In the genomic region with DNA sequence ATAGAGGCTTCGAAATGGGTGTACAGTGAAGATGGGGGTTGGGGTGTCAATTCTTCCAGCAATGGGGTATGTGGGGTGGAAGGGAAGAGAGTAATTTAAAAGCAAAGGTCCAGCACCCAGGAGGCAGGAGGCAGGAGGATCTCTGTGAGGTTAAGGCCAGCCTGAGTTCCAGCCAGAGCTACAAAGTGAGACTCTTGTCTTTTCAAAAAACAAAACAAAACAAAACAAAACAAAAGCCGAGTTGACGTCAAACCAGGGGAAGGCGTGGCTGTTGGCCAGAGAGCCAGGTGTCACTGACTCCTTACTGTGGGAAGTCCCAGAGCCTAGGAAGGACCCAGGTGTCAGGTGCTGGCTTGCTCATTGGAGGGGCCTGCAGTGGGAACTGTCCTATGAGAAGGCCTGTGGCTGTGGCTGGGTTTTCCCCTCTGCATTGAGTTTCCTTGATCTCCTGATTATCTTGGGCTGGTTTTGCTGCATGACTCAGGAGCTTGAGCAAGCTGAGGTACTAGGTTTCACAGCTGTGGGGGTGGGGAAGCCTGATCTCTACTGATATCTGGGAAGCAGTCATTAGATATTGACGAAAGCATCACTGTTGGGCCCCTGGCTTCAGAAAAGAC, we compare ENCODE assay signal across 9 mouse cellular contexts. TPM values are rescaled to one million over a fixed set of nuclear protein-coding genes. Genes with fewer than 3 reads are reported as not detected.
DNase-seq lines count a peak whose midpoint lies in the region; ATAC-seq lines count a peak whose summit lies in the region.
"Had no signal": no experiment of that assay in that cellular context is flagged by ENCODE, and none has a peak within 500 bp of the region (broad histone marks: within the 10 kb centered on the region; RNA-seq: fewer than 3 reads in every experiment).

No protein-coding gene starts in this region.

- no peaks in the 10 kb centered on the region for H3K36me3 ChIP-seq in kidney, embryonic 14.5 days (ENCODE audit: control insufficient read depth, insufficient read depth, low read length)
- no peaks in the 10 kb centered on the region for H3K36me3 ChIP-seq in liver, embryonic 13.5 days
- no peaks in the 10 kb centered on the region for H3K36me3 ChIP-seq in stomach, embryonic 16.5 days (ENCODE audit: control insufficient read depth, insufficient read depth, low read length)
- no peaks in the 10 kb centered on the region for H3K36me3 ChIP-seq in forebrain, embryonic 12.5 days (replicated peaks)
- H3K36me3 ChIP-seq: neural tube, embryonic 13.5 days had no signal

- no peaks in the 10 kb centered on the region for H3K27me3 ChIP-seq in kidney, embryonic 14.5 days (ENCODE audit: control insufficient read depth, insufficient read depth, low read length)
- H3K27me3 ChIP-seq in liver, embryonic 13.5 days = 0 out of 2 replicates have a peak, but pooled peaks cover 3% of the 10 kb centered on the region
- no peaks in the 10 kb centered on the region for H3K27me3 ChIP-seq in stomach, embryonic 16.5 days (ENCODE audit: control insufficient read depth, insufficient read depth, low read length)
- no peaks in the 10 kb centered on the region; the same call in 1 of the 2 replicates for H3K27me3 ChIP-seq in forebrain, embryonic 12.5 days

- H3K4me1 ChIP-seq in kidney, embryonic 14.5 days (ENCODE audit: control insufficient read depth, insufficient read depth, low read length) = peaks cover 26% of the 10 kb centered on the region
- peaks cover 57% of the 10 kb centered on the region for H3K4me1 ChIP-seq in liver, embryonic 13.5 days (replicated peaks)
- peaks cover 34% of the 10 kb centered on the region for H3K4me1 ChIP-seq in stomach, embryonic 16.5 days (ENCODE audit: control insufficient read depth, insufficient read depth, low read length)
- H3K4me1 ChIP-seq in forebrain, embryonic 12.5 days = peaks cover 23% of the 10 kb centered on the region

- DNase-seq in kidney, adult 11 months = peak; percentile 26
- peak; percentile 26 for DNase-seq in adrenal gland, postnatal 25 days
- DNase-seq in liver, embryonic 13.5 days = peak; percentile 27
- DNase-seq in Muller cell, postnatal 12 days (ENCODE audit: inconsistent ontology term) = no peak
- DNase-seq in left cerebral cortex, adult 8-10 months (ENCODE audit: low spot score in 2 of 2) = no peak

- no peak overlapping the region for H3K9ac ChIP-seq in kidney, embryonic 14.5 days (ENCODE audit: low read depth, low read length)
- no peak overlapping the region for H3K9ac ChIP-seq in liver, embryonic 13.5 days
- no peak overlapping the region for H3K9ac ChIP-seq in stomach, embryonic 16.5 days (ENCODE audit: low read length)
- no peak overlapping the region for H3K9ac ChIP-seq in forebrain, embryonic 12.5 days
- H3K9ac ChIP-seq: neural tube, embryonic 13.5 days had no signal

- no peak overlapping the region for H3K4me2 ChIP-seq in kidney, embryonic 14.5 days (replicated peaks; ENCODE audit: low read depth, low read length)
- H3K4me2 ChIP-seq in liver, embryonic 13.5 days = peak overlapping the region; percentile 16; the same call in 1 of the 2 replicates
- no peak overlapping the region for H3K4me2 ChIP-seq in stomach, embryonic 16.5 days (ENCODE audit: low read depth, low read length)
- H3K4me2 ChIP-seq in forebrain, embryonic 12.5 days = no peak overlapping the region
- H3K4me2 ChIP-seq: neural tube, embryonic 13.5 days had no signal

- H3K4me3 ChIP-seq in kidney, embryonic 14.5 days (ENCODE audit: low read length) = no peak overlapping the region
- H3K4me3 ChIP-seq in liver, embryonic 13.5 days (replicated peaks) = no peak overlapping the region
- H3K4me3 ChIP-seq in stomach, embryonic 16.5 days (replicated peaks; ENCODE audit: low read length) = no peak overlapping the region
- no peak overlapping the region for H3K4me3 ChIP-seq in forebrain, embryonic 12.5 days (replicated peaks)
- H3K4me3 ChIP-seq: neural tube, embryonic 13.5 days had no signal

- 65% methylated on average over 5 of the region's 5 CpGs for WGBS in kidney, embryonic 14.5 days
- 14% methylated on average over 5 of the region's 5 CpGs for WGBS in liver, embryonic 13.5 days (ENCODE audit: insufficient replicate concordance)
- 55% methylated on average over 5 of the region's 5 CpGs for WGBS in stomach, embryonic 16.5 days
- 61% methylated on average over 5 of the region's 5 CpGs for WGBS in forebrain, embryonic 12.5 days

- H3K27ac ChIP-seq in kidney, embryonic 14.5 days (ENCODE audit: low read depth, low read length) = no peak overlapping the region; the same call in 1 of the 2 replicates
- H3K27ac ChIP-seq in liver, embryonic 13.5 days = peak overlapping the region; percentile 60
- H3K27ac ChIP-seq in stomach, embryonic 16.5 days (ENCODE audit: low read length) = peak overlapping the region; percentile 95
- H3K27ac ChIP-seq in forebrain, embryonic 12.5 days = no peak overlapping the region

- ATAC-seq in kidney, embryonic 14.5 days (ENCODE audit: low FRiP score, low TSS enrichment) = no peak
- ATAC-seq in liver, embryonic 13.5 days (ENCODE audit: low read depth) = peak; percentile 78
- peak; percentile 82 for ATAC-seq in stomach, embryonic 16.5 days (ENCODE audit: insufficient read depth, low FRiP score)
- no peak for ATAC-seq in forebrain, embryonic 12.5 days (ENCODE audit: low FRiP score)

- no peaks in the 10 kb centered on the region for H3K9me3 ChIP-seq in kidney, embryonic 14.5 days (ENCODE audit: control insufficient read depth, low read length)
- no peaks in the 10 kb centered on the region for H3K9me3 ChIP-seq in liver, embryonic 13.5 days (replicated peaks)
- no peaks in the 10 kb centered on the region; the same call in 1 of the 2 replicates for H3K9me3 ChIP-seq in stomach, embryonic 16.5 days (replicated peaks; ENCODE audit: control insufficient read depth, low read length)
- peaks cover 5% of the 10 kb centered on the region; the same call in 1 of the 2 replicates for H3K9me3 ChIP-seq in forebrain, embryonic 12.5 days
- H3K9me3 ChIP-seq: neural tube, embryonic 13.5 days had no signal

RNA-seq across cellular contexts. Expression of gene Ptp4a2, which starts 17.2 kb away (rescaled TPM):
- polyA plus RNA-seq in kidney, embryonic 14.5 days (2014; fragmentation: Nextera tagmentation; extraction: Ambion mirVana) = 253 and 276 TPM in 2 replicates
- 401 TPM in 2 replicates for total RNA-seq in adrenal gland, postnatal 25 days (2021)
- 236 and 269 TPM in 2 replicates for polyA plus RNA-seq in liver, embryonic 13.5 days (2015; fragmentation: Nextera tagmentation; extraction: Ambion mirVana)
- 277 and 329 TPM in 2 replicates for polyA plus RNA-seq in stomach, embryonic 16.5 days (2015; fragmentation: Nextera tagmentation; extraction: Ambion mirVana)
- 375 and 407 TPM in 2 replicates for polyA plus RNA-seq in forebrain, embryonic 12.5 days (2016; fragmentation: Nextera tagmentation; extraction: Ambion mirVana)
- 100 to 1,000 TPM; 128 to 154 (median 142) TPM for total RNA-seq in left cerebral cortex, adult 8-10 months (2022)

RNA-seq across cellular contexts. Expression of gene Khdrbs1, which starts 51.7 kb away (rescaled TPM):
- polyA plus RNA-seq in kidney, embryonic 14.5 days (2014; fragmentation: Nextera tagmentation; extraction: Ambion mirVana) = 100 and 131 TPM in 2 replicates
- total RNA-seq in adrenal gland, postnatal 25 days (2021) = 81.6 and 89.4 TPM in 2 replicates
- polyA plus RNA-seq in liver, embryonic 13.5 days (2015; fragmentation: Nextera tagmentation; extraction: Ambion mirVana) = 37.6 and 41.5 TPM in 2 replicates
- 52.8 and 54.5 TPM in 2 replicates for polyA plus RNA-seq in stomach, embryonic 16.5 days (2015; fragmentation: Nextera tagmentation; extraction: Ambion mirVana)
- 229 and 231 TPM in 2 replicates for polyA plus RNA-seq in forebrain, embryonic 12.5 days (2016; fragmentation: Nextera tagmentation; extraction: Ambion mirVana)
- 10 to 100 TPM; 89.9 to 93.5 (median 91.2) TPM for total RNA-seq in left cerebral cortex, adult 8-10 months (2022)

Comparison
In these comparisons a context has a peak if more than half of its experiments do, and no peak if none do; other contexts are left out.
1. DNase-seq: peak in kidney, adult 11 months (single experiment), adrenal gland, postnatal 25 days (single experiment) and liver, embryonic 13.5 days (single experiment); none in Muller cell, postnatal 12 days (single experiment) and left cerebral cortex, adult 8-10 months (0 of 2).
2. ATAC-seq: peak in liver, embryonic 13.5 days (single experiment) and stomach, embryonic 16.5 days (single experiment); none in kidney, embryonic 14.5 days (single experiment) and forebrain, embryonic 12.5 days (single experiment).
3. H3K27ac ChIP-seq: peak in liver, embryonic 13.5 days (single experiment) and stomach, embryonic 16.5 days (single experiment); none in kidney, embryonic 14.5 days (single experiment) and forebrain, embryonic 12.5 days (single experiment).